Mouse (Mus musculus): ENCODE data around the gene Snx29. TPM values are rescaled to one million over a fixed set of nuclear protein-coding genes. Genes with fewer than 3 reads are reported as not detected.
A peak's percentile ranks its signal among the peaks of the same experiment; 100 is the strongest.

Snx29 gene
- polyA plus RNA-seq, 1 experiment from 2014 or later = 10.2 TPM

DNA sequence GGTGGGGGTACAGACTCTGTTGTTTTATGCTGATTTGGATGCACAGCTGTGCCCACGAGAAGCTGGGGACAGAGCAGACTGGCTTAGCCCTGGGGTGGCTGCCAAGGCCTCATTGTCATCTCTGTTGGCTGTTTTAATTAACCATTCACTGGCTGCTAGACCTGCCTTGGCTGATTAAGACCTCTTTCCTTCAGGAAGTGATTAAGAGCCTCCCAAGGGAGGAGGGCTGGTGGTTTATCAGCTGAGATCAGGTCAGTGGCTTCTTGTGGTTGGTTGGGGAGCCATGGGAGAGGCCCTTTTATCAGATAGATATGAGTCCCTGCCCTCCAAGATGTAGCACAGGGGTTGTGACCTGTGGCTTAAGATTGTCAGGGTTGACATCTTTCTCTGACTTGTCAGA, 46.9 kb downstream of the Snx29 start:
- no peak overlapping the region for H3K27ac ChIP-seq (ENCODE audit: low read length)
- H3K36me3 ChIP-seq (ENCODE audit: control insufficient read depth, insufficient read depth, low read length) = no peaks in the 10 kb centered on the region
- peak; percentile 13; the same call in 1 of the 2 replicates for ATAC-seq (ENCODE audit: insufficient read depth, low FRiP score)
- H3K4me3 ChIP-seq (replicated peaks; ENCODE audit: low read length) = no peak overlapping the region
- WGBS = 21% methylated on average over 1 of the region's 1 CpGs
- peaks cover 5% of the 10 kb centered on the region; the same call in 1 of the 2 replicates for H3K4me1 ChIP-seq (ENCODE audit: control insufficient read depth, insufficient read depth, low read length)
- no peak overlapping the region for H3K9ac ChIP-seq (ENCODE audit: low read length)
- H3K27me3 ChIP-seq (ENCODE audit: control insufficient read depth, insufficient read depth, low read length) = no peaks in the 10 kb centered on the region
- no peak overlapping the region for H3K4me2 ChIP-seq (ENCODE audit: low read depth, low read length)
- H3K9me3 ChIP-seq (replicated peaks; ENCODE audit: control insufficient read depth, low read length) = no peaks in the 10 kb centered on the region

DNA sequence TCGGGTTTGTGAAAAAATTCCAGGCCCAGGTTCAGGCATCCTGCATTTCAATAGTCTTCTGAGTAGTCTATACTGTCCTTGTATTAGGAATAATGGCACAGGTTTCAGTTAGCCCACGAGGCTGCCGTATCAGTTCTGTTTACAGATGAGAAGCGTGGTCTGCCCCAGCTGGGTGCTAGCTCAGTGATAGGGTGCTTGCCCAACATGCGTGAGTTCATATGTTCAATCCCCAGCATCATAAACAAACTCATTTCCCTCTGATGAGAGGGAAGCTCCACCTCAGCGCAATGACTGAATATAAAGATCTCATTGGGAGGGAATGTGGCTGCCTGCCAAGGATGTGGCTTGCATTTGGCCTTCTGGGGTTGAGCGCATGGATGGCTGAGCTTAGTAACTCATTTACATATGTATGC, 47.4 kb downstream of the Snx29 start:
- Histone ChIP-seq H3K36me3 (ENCODE audit: control insufficient read depth, insufficient read depth, low read length) (no peaks in the 10 kb centered on the region), H3K27ac (ENCODE audit: low read length) (no peak overlapping the region), H3K9ac (ENCODE audit: low read length) (no peak overlapping the region; the same call in 1 of the 2 replicates), H3K27me3 (ENCODE audit: control insufficient read depth, insufficient read depth, low read length) (no peaks in the 10 kb centered on the region), H3K4me1 (ENCODE audit: control insufficient read depth, insufficient read depth, low read length) (peaks cover 5% of the 10 kb centered on the region; the same call in 1 of the 2 replicates), H3K4me3 (replicated peaks; ENCODE audit: low read length) (no peak overlapping the region), H3K9me3 (replicated peaks; ENCODE audit: control insufficient read depth, low read length) (no peaks in the 10 kb centered on the region), H3K4me2 (ENCODE audit: low read depth, low read length) (no peak overlapping the region)
- no peak for ATAC-seq (ENCODE audit: insufficient read depth, low FRiP score)
- WGBS = 54% methylated on average over 7 of the region's 7 CpGs

DNA sequence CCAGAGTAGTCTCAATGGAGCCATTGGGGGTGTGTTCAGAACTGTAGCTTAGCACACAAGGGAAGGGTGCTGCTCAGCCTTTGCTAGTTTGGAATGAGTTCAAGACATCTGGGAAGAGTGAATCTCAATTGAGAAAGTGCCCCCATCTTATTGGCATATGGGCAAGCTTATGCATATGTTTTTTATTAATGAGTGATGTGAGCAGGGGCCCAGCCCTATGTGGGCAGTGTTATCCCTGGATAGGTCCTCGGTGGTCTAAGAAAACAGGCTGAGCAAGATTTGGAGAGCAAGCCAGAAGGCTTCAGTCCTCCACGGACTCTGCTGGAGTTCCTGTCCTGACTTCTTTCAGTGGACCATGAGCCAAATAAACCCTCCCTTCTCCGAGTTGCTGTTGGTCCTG, 56.6 kb downstream of the Snx29 start:
- H3K4me1 ChIP-seq (ENCODE audit: control insufficient read depth, insufficient read depth, low read length) = no peaks in the 10 kb centered on the region
- H3K27me3 ChIP-seq (ENCODE audit: control insufficient read depth, insufficient read depth, low read length) = no peaks in the 10 kb centered on the region
- no peaks in the 10 kb centered on the region for H3K36me3 ChIP-seq (ENCODE audit: control insufficient read depth, insufficient read depth, low read length)
- 73% methylated on average over 3 of the region's 3 CpGs for WGBS
- no peak overlapping the region for H3K4me3 ChIP-seq (replicated peaks; ENCODE audit: low read length)
- no peak overlapping the region for H3K27ac ChIP-seq (ENCODE audit: low read length)
- H3K9me3 ChIP-seq (replicated peaks; ENCODE audit: control insufficient read depth, low read length) = no peaks in the 10 kb centered on the region
- no peak for ATAC-seq (ENCODE audit: insufficient read depth, low FRiP score)
- no peak overlapping the region for H3K9ac ChIP-seq (ENCODE audit: low read length)
- no peak overlapping the region for H3K4me2 ChIP-seq (ENCODE audit: low read depth, low read length)

DNA sequence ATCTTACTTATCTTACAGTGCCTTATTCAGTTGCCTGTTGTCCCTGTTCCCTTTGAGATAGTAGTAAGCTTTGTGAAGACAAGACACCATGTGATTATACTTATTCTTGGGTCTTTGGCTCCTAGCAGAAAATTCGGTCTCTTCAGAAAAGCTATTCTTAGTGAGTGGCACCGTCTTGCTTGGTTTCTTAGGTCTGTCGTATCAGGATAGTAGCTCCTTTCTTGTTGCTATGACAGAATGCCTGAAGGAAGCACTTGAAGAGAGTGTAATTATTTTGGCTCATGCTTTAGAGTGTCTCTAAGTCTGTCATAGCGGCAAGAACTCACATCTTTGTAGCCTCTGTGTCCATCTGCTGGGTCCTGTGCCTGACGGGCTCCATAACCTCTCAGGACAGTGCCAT, 57.3 kb downstream of the Snx29 start:
- Histone ChIP-seq H3K4me2 (ENCODE audit: low read depth, low read length) (no peak overlapping the region), H3K4me3 (replicated peaks; ENCODE audit: low read length) (no peak overlapping the region), H3K9me3 (replicated peaks; ENCODE audit: control insufficient read depth, low read length) (no peaks in the 10 kb centered on the region), H3K36me3 (ENCODE audit: control insufficient read depth, insufficient read depth, low read length) (no peaks in the 10 kb centered on the region), H3K27ac (ENCODE audit: low read length) (no peak overlapping the region), H3K4me1 (ENCODE audit: control insufficient read depth, insufficient read depth, low read length) (no peaks in the 10 kb centered on the region), H3K27me3 (ENCODE audit: control insufficient read depth, insufficient read depth, low read length) (no peaks in the 10 kb centered on the region), H3K9ac (ENCODE audit: low read length) (no peak overlapping the region)
- no peak for ATAC-seq (ENCODE audit: insufficient read depth, low FRiP score)
- WGBS = 89% methylated on average over 5 of the region's 5 CpGs

DNA sequence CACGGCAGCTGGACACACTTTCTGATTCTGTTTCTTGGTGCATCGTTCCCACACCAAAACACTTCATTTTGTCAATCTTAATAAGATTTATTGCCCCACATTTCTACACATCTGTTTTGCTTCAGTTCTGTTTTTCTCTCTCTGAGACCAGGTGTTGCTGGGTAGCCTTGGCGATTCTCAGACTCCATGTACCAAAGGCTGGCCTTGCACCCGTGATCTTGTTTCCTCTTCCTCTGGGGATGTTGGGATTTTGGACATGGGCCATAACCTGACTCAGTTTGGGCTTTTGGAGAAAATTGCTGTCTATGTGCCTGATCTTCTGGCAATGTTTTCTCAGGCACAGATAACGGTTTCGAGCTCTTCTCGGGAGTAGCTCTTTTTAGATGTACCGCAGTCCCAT, 58.2 kb downstream of the Snx29 start:
- 80% methylated on average over 8 of the region's 8 CpGs for WGBS
- ATAC-seq (ENCODE audit: insufficient read depth, low FRiP score) = no peak

DNA sequence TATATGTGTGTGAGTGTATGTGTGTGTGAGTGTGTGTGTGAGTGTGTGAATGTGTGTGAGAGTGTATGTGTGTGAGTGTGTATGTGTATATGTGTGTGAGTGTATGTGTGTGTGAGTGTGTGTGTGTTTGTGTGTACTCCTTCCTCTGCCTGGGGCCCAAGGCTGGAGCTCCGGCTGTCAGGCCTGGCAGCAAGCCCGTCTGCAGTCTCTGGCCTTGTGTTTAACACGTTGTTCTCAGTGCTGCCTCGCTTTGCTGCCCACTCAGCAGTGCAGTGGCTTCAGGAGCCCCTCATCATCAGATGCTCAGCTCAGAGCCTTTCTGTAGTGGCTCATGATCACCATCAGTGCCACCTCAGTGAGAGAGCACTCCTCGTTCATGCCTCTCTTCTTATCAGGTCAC, 61.7 kb downstream of the Snx29 start:
- Histone ChIP-seq H3K9me3 (replicated peaks; ENCODE audit: control insufficient read depth, low read length) (no peaks in the 10 kb centered on the region), H3K4me1 (ENCODE audit: control insufficient read depth, insufficient read depth, low read length) (no peaks in the 10 kb centered on the region), H3K4me2 (ENCODE audit: low read depth, low read length) (no peak overlapping the region), H3K9ac (ENCODE audit: low read length) (no peak overlapping the region), H3K27ac (ENCODE audit: low read length) (no peak overlapping the region), H3K36me3 (ENCODE audit: control insufficient read depth, insufficient read depth, low read length) (no peaks in the 10 kb centered on the region), H3K27me3 (ENCODE audit: control insufficient read depth, insufficient read depth, low read length) (no peaks in the 10 kb centered on the region), H3K4me3 (replicated peaks; ENCODE audit: low read length) (no peak overlapping the region)
- ATAC-seq (ENCODE audit: insufficient read depth, low FRiP score) = no peak
- 48% methylated on average over 5 of the region's 5 CpGs for WGBS

More for the DNA sequence above, 58.2 kb downstream of the Snx29 start:
- no peaks in the 10 kb centered on the region for H3K4me1 ChIP-seq (ENCODE audit: control insufficient read depth, insufficient read depth, low read length)
- H3K9me3 ChIP-seq (replicated peaks; ENCODE audit: control insufficient read depth, low read length) = no peaks in the 10 kb centered on the region
- H3K27ac ChIP-seq (ENCODE audit: low read length) = no peak overlapping the region
- no peak overlapping the region for H3K4me2 ChIP-seq (ENCODE audit: low read depth, low read length)
- no peaks in the 10 kb centered on the region for H3K27me3 ChIP-seq (ENCODE audit: control insufficient read depth, insufficient read depth, low read length)
- H3K4me3 ChIP-seq (replicated peaks; ENCODE audit: low read length) = no peak overlapping the region
- H3K36me3 ChIP-seq (ENCODE audit: control insufficient read depth, insufficient read depth, low read length) = no peaks in the 10 kb centered on the region
- H3K9ac ChIP-seq (ENCODE audit: low read length) = no peak overlapping the region

DNA sequence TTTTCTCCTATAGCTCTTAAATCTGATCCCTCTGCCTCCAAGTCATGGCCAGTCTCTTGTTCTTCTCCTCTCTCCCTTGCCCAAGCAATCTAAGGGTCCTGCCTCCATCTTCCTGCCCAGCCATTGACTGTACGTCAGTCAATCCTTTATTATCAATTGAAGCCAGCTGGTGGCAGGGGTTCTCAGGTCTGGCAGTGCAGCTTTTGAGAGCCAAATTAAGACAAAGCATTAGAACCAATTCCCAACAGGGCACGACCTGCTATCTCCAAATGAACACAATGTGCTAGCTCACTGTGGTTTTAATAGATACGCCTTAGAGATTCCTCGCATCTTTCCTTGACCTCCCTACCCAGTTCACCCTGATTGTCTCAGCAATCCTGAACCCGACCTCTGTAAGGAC, 62.4 kb downstream of the Snx29 start:
- 71% methylated on average over 5 of the region's 5 CpGs for WGBS
- no peaks in the 10 kb centered on the region for H3K27me3 ChIP-seq (ENCODE audit: control insufficient read depth, insufficient read depth, low read length)
- H3K36me3 ChIP-seq (ENCODE audit: control insufficient read depth, insufficient read depth, low read length) = no peaks in the 10 kb centered on the region
- H3K9me3 ChIP-seq (replicated peaks; ENCODE audit: control insufficient read depth, low read length) = no peaks in the 10 kb centered on the region
- no peak overlapping the region for H3K4me3 ChIP-seq (replicated peaks; ENCODE audit: low read length)
- H3K4me2 ChIP-seq (ENCODE audit: low read depth, low read length) = no peak overlapping the region
- H3K27ac ChIP-seq (ENCODE audit: low read length) = no peak overlapping the region
- no peaks in the 10 kb centered on the region for H3K4me1 ChIP-seq (ENCODE audit: control insufficient read depth, insufficient read depth, low read length)
- no peak for ATAC-seq (ENCODE audit: insufficient read depth, low FRiP score)
- no peak overlapping the region for H3K9ac ChIP-seq (ENCODE audit: low read length)

DNA sequence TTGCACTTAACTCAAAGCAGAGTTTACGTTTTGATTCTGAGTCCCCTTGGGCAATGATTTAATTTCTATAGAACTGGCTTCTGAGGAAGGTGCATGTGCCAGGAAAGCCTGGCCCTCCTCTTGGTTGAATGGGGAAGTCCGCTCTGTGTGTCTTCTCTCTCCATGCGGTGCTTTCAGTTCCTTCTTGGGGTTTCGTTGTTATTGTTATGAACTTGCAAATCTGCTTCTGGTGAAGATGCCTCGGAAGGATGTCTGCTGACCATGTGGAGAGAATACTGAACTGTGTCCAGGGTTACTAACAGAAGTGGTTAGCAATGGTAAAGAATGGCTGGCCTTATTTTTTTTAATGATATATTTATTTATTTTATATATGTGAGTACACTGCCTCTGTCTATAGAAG, 63.1 kb downstream of the Snx29 start:
- Histone ChIP-seq H3K27ac (ENCODE audit: low read length) (no peak overlapping the region), H3K9ac (ENCODE audit: low read length) (no peak overlapping the region), H3K4me2 (ENCODE audit: low read depth, low read length) (no peak overlapping the region), H3K9me3 (replicated peaks; ENCODE audit: control insufficient read depth, low read length) (no peaks in the 10 kb centered on the region), H3K4me1 (ENCODE audit: control insufficient read depth, insufficient read depth, low read length) (no peaks in the 10 kb centered on the region), H3K27me3 (ENCODE audit: control insufficient read depth, insufficient read depth, low read length) (no peaks in the 10 kb centered on the region), H3K36me3 (ENCODE audit: control insufficient read depth, insufficient read depth, low read length) (no peaks in the 10 kb centered on the region), H3K4me3 (replicated peaks; ENCODE audit: low read length) (no peak overlapping the region)
- ATAC-seq (ENCODE audit: insufficient read depth, low FRiP score) = no peak
- WGBS = 84% methylated on average over 5 of the region's 5 CpGs

DNA sequence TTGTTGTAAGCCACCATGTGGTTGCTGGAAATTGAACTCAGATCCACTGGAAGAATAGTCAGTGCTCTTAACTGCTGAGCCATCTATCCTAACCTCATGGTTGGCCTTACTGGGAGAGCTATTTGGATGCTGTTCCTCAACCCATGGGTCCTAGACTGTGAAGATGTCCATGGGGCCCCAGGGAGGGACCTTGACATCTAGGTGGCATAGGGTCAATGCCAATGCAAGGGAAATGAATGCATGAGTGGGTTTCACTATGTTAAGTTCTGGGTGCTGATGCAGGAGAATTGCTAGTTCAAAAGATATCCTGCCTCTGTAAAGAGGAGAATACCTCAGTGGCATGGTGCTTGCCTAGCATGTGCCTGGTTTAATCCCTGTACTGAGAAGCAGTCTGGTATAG, 63.5 kb downstream of the Snx29 start:
- H3K4me2 ChIP-seq (ENCODE audit: low read depth, low read length) = no peak overlapping the region
- H3K27ac ChIP-seq (ENCODE audit: low read length) = no peak overlapping the region
- H3K4me3 ChIP-seq (replicated peaks; ENCODE audit: low read length) = no peak overlapping the region
- no peaks in the 10 kb centered on the region for H3K36me3 ChIP-seq (ENCODE audit: control insufficient read depth, insufficient read depth, low read length)
- no peak overlapping the region for H3K9ac ChIP-seq (ENCODE audit: low read length)
- ATAC-seq (ENCODE audit: insufficient read depth, low FRiP score) = no peak
- no peaks in the 10 kb centered on the region for H3K9me3 ChIP-seq (replicated peaks; ENCODE audit: control insufficient read depth, low read length)
- no peaks in the 10 kb centered on the region for H3K27me3 ChIP-seq (ENCODE audit: control insufficient read depth, insufficient read depth, low read length)
- no peaks in the 10 kb centered on the region for H3K4me1 ChIP-seq (ENCODE audit: control insufficient read depth, insufficient read depth, low read length)

DNA sequence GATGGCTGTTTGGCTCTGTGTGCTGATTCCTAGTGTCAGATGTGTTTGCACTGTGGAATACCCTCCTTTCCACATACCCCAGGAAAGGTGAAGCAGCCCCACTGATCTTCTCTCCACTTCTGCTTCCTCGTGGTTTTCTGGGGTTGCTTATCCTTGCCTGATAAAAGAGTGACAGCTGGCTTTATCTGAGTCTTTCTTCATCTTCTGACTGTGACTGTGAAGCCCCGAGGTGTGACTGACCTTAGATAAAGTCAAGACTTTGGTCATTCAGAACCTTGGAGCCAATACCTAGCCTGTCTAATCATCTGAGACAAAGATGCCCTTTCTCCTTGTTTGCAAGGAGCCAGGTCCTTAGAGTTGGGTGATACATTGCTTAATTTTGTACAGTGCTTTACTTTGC, 65.4 kb downstream of the Snx29 start:
- H3K4me3 ChIP-seq (replicated peaks; ENCODE audit: low read length) = no peak overlapping the region
- no peaks in the 10 kb centered on the region for H3K4me1 ChIP-seq (ENCODE audit: control insufficient read depth, insufficient read depth, low read length)
- no peak for ATAC-seq (ENCODE audit: insufficient read depth, low FRiP score)
- H3K9ac ChIP-seq (ENCODE audit: low read length) = no peak overlapping the region
- no peak overlapping the region for H3K27ac ChIP-seq (ENCODE audit: low read length)
- H3K27me3 ChIP-seq (ENCODE audit: control insufficient read depth, insufficient read depth, low read length) = no peaks in the 10 kb centered on the region
- H3K9me3 ChIP-seq (replicated peaks; ENCODE audit: control insufficient read depth, low read length) = no peaks in the 10 kb centered on the region
- H3K36me3 ChIP-seq (ENCODE audit: control insufficient read depth, insufficient read depth, low read length) = no peaks in the 10 kb centered on the region
- 32% methylated on average over 2 of the region's 2 CpGs for WGBS
- no peak overlapping the region for H3K4me2 ChIP-seq (ENCODE audit: low read depth, low read length)
